Mouse (Mus musculus): ENCODE measurements at regions not wholly inside any gene's neighbourhood (a gene's known extent, or its start where the extent isn't known, plus 50 kb on each side); places are given as distances from the start of the nearest gene placed in this dataset.

GRCm38 (mm10) chr16:93380717-93381671, 222.9 kb downstream of the Setd4 start:
- Histone ChIP-seq H3K9me3 (no peaks in the 10 kb centered on the region), H3K4me3 (no peak overlapping the region), H3K27ac (peak overlapping the region; percentile 79), H3K4me1 (peaks cover 26% of the 10 kb centered on the region), H3K4me2 (no peak overlapping the region), H3K9ac (0 out of 2 replicates have a peak overlapping the region, but pooled peaks have one; percentile 11), H3K27me3 (peaks cover 4% of the 10 kb centered on the region), H3K36me3 (no peaks in the 10 kb centered on the region)
- ATAC-seq (ENCODE audit: insufficient number of reproducible peaks, insufficient read depth, low FRiP score, low TSS enrichment, low read depth), result no peak
- 52% methylated on average over 13 of the region's 13 CpGs for WGBS

- Histone ChIP-seq H3K9ac (no peak overlapping the region), H3K4me2 (no peak overlapping the region), H3K9me3 (no peaks in the 10 kb centered on the region), H3K4me1 (peaks cover 26% of the 10 kb centered on the region), H3K4me3 (no peak overlapping the region), H3K27ac (no peak overlapping the region), H3K27me3 (no peaks in the 10 kb centered on the region; the same call in 1 of the 2 replicates), H3K36me3 (no peaks in the 10 kb centered on the region)
- ATAC-seq (ENCODE audit: insufficient number of reproducible peaks, insufficient read depth, low FRiP score, low TSS enrichment, low read depth), result no peak
- WGBS, result 58% methylated on average over 4 of the region's 4 CpGs
Measured at GRCm38 (mm10) chr16:93380117-93380516, 223.7 kb downstream of the Setd4 start.

GRCm38 (mm10) chr16:93379611-93380010, 224.3 kb downstream of the Setd4 start:
- H3K27ac ChIP-seq, result no peak overlapping the region
- no peak overlapping the region for H3K4me3 ChIP-seq
- H3K36me3 ChIP-seq, result no peaks in the 10 kb centered on the region
- H3K4me1 ChIP-seq, result peaks cover 26% of the 10 kb centered on the region
- WGBS, result 53% methylated on average over 6 of the region's 6 CpGs
- no peak for ATAC-seq (ENCODE audit: insufficient number of reproducible peaks, insufficient read depth, low FRiP score, low TSS enrichment, low read depth)
- H3K27me3 ChIP-seq, result no peaks in the 10 kb centered on the region; the same call in 1 of the 2 replicates
- H3K4me2 ChIP-seq, result no peak overlapping the region
- no peak overlapping the region for H3K9ac ChIP-seq
- no peaks in the 10 kb centered on the region for H3K9me3 ChIP-seq

- Histone ChIP-seq H3K4me3 (no peak overlapping the region), H3K36me3 (no peaks in the 10 kb centered on the region), H3K4me1 (peaks cover 11% of the 10 kb centered on the region), H3K4me2 (no peak overlapping the region), H3K9ac (no peak overlapping the region), H3K27me3 (0 out of 2 replicates have a peak, but pooled peaks cover 4% of the 10 kb centered on the region), H3K27ac (no peak overlapping the region), H3K9me3 (no peaks in the 10 kb centered on the region)
- ATAC-seq (ENCODE audit: insufficient number of reproducible peaks, insufficient read depth, low FRiP score, low TSS enrichment, low read depth), result no peak
- WGBS, result 80% methylated on average over 6 of the region's 6 CpGs
Measured at GRCm38 (mm10) chr16:93374669-93375068, 229.2 kb downstream of the Setd4 start.

DNA sequence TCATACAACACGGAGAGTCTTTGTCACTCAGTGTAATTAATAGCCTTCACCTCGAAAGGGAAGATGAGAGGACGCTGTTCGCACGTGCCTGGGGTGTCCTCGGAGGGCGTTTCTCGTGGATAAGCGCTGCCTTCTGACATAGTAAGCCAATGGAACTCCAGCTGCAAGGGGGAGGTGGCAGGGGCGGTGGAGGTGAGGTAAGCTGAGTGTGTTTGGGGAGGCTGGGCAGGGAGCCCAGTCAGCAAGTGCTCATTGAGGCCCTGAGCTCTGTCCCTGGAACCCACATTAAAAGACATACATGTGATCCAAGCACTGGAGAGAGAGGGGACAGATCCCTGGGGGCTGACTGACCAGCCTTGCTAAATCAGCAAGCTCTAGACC, 234.1 kb downstream of the Setd4 start:
- peak overlapping the region; percentile 38 for H3K4me2 ChIP-seq
- H3K27me3 ChIP-seq, result peaks cover 8% of the 10 kb centered on the region; the same call in 1 of the 2 replicates
- no peak overlapping the region for H3K4me3 ChIP-seq
- H3K27ac ChIP-seq, result peak overlapping the region; percentile 81
- peaks cover 32% of the 10 kb centered on the region for H3K4me1 ChIP-seq
- H3K36me3 ChIP-seq, result no peaks in the 10 kb centered on the region
- no peak overlapping the region for H3K9ac ChIP-seq
- 0 out of 2 replicates have a peak, but pooled peaks have one; percentile 60 for ATAC-seq (ENCODE audit: insufficient number of reproducible peaks, insufficient read depth, low FRiP score, low TSS enrichment, low read depth)
- H3K9me3 ChIP-seq, result no peaks in the 10 kb centered on the region
- 44% methylated on average over 10 of the region's 10 CpGs for WGBS

DNA sequence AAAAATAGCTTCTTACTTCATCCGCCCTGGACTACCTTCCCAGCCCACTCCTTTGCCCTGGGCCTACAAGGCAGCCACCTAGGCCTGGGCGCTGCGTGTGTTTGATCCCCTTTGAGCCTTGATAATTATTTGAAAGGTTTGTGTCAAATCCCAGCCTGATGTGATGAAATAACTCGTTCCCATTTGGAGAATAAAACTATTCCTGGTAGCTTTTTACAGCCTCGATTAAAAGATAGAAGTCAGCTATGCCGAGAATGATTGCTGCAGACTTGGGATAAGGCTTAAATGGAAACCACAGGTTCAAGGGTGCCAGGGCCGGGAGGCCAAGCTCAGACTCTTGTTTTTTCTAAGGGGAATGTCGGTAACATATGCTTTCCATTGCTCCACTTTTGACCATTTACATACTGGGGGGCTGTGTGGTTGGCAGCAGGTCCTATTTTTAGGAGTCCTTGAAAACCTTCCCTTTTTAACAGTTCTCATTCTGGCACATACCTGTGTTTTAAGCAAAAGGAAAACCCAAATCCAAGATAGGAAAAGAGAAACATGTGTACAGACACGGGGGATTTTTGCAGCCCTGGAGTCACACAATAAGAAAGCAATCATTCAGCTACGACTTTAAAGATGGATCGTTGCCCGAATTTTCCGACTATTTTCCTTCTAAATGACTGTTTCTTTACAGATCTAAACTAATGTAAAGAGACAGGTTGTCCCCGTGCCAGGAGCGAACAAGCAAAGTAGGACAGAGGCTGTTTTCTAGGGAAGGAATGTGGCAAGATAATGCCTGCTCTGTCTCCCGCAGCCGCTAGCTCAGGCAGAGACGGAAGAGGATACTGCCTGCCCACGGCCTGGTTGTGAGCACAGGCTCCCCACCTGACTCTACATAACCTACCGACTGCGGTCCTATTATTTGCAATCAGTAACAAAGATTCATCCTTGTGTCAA, 234.8 kb downstream of the Setd4 start:
- no peaks in the 10 kb centered on the region for H3K36me3 ChIP-seq
- no peak overlapping the region for H3K9ac ChIP-seq
- ATAC-seq (ENCODE audit: insufficient number of reproducible peaks, insufficient read depth, low FRiP score, low TSS enrichment, low read depth), result 0 out of 2 replicates have a peak, but pooled peaks have one; percentile 71
- peak overlapping the region; percentile 81 for H3K27ac ChIP-seq
- peak overlapping the region; percentile 38 for H3K4me2 ChIP-seq
- H3K9me3 ChIP-seq, result no peaks in the 10 kb centered on the region
- H3K27me3 ChIP-seq, result peaks cover 8% of the 10 kb centered on the region; the same call in 1 of the 2 replicates
- H3K4me1 ChIP-seq, result peaks cover 32% of the 10 kb centered on the region
- WGBS, result 22% methylated on average over 21 of the region's 21 CpGs
- H3K4me3 ChIP-seq, result no peak overlapping the region

DNA sequence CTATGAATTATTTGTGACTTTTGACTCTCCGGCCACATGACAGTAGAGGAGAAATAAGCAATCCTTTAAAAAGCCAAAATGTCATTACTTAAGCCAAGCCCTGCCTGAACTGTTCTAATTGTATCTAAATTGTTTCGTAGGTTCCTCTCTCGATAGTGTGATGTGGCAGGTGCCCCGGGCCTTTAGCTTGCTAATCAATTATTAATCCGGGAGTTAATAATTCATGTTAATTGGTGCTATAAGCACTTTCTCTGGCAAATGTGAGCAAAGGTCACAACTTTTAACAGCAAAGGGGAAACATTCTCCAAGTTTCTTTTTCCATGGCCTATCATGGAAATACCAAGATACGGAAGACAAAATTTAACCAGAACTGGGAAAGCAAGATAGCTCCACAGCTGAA, 235.9 kb downstream of the Setd4 start:
- Histone ChIP-seq H3K9ac (no peak overlapping the region), H3K9me3 (no peaks in the 10 kb centered on the region), H3K27me3 (peaks cover 8% of the 10 kb centered on the region; the same call in 1 of the 2 replicates), H3K4me3 (no peak overlapping the region), H3K27ac (peak overlapping the region; percentile 81), H3K4me2 (no peak overlapping the region), H3K4me1 (peaks cover 32% of the 10 kb centered on the region), H3K36me3 (no peaks in the 10 kb centered on the region)
- ATAC-seq (ENCODE audit: insufficient number of reproducible peaks, insufficient read depth, low FRiP score, low TSS enrichment, low read depth), result no peak
- 87% methylated on average over 6 of the region's 6 CpGs for WGBS

DNA sequence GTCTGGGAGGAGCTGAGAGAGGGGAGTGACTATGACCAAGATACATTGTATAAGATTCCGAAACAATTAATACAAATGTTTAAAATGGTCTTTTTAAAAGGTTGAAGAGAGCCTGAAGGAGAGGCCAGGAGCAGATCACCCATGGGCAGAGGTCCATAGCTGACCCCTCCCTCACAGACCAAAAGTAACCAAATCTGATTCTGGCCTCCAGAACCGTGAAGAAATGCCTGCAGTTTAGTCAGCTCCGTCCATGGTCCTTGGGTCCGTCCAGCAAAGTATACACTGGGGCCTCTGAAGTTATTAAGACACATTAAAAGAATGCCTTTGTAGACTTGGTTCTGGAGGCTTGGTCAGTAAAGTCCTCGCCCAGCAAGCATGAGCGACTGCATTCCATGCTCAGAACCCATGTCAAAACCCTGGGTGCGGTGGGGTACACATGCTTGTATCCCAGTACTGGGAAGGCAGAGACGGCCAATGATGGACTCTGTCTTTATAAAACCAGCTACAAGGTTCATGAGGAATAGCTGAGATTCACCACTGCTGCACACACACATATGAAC, 236.5 kb downstream of the Setd4 start:
- WGBS, result 91% methylated on average over 8 of the region's 8 CpGs
- peak overlapping the region; percentile 39; the same call in 1 of the 2 replicates for H3K27ac ChIP-seq
- H3K9me3 ChIP-seq, result no peaks in the 10 kb centered on the region
- H3K9ac ChIP-seq, result no peak overlapping the region
- H3K4me2 ChIP-seq, result no peak overlapping the region
- H3K4me3 ChIP-seq, result no peak overlapping the region
- peaks cover 32% of the 10 kb centered on the region for H3K4me1 ChIP-seq
- ATAC-seq (ENCODE audit: insufficient number of reproducible peaks, insufficient read depth, low FRiP score, low TSS enrichment, low read depth), result no peak
- H3K36me3 ChIP-seq, result no peaks in the 10 kb centered on the region
- peaks cover 8% of the 10 kb centered on the region; the same call in 1 of the 2 replicates for H3K27me3 ChIP-seq

DNA sequence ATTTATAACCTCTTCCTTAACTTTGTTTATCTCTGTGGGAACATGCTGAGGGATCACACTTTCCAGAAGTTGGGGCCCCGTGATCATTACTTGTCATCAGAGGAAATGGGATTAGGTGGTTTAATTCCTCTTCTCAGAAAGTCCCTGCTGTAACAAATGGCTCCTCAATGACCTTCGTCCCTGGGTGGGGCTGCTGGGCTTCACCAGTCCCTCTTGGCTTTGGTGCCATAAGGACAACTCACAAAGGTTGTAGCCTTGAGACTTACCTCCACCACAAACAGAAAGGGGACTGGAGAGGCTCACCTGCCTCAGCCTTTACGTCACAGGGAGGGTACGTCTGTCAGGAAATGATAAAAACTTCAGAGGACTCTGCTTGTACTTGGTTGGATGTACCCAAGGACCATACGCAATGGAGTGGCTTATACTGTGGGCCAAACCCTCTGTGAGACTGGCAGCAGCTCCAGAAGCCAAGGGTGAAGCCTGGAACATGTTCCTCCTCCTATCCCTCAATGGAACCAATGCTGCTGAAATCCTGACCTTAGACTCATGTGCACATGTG, 237.4 kb downstream of the Setd4 start:
- Histone ChIP-seq H3K4me3 (no peak overlapping the region), H3K27me3 (peaks cover 5% of the 10 kb centered on the region; the same call in 1 of the 2 replicates), H3K4me2 (no peak overlapping the region), H3K9ac (no peak overlapping the region), H3K9me3 (no peaks in the 10 kb centered on the region), H3K4me1 (peaks cover 32% of the 10 kb centered on the region), H3K27ac (no peak overlapping the region), H3K36me3 (no peaks in the 10 kb centered on the region)
- 86% methylated on average over 5 of the region's 5 CpGs for WGBS
- no peak for ATAC-seq (ENCODE audit: insufficient number of reproducible peaks, insufficient read depth, low FRiP score, low TSS enrichment, low read depth)

GRCm38 (mm10) chr16:93365236-93365951, 238.5 kb downstream of the Setd4 start:
- 62% methylated on average over 3 of the region's 3 CpGs for WGBS
- peaks cover 32% of the 10 kb centered on the region for H3K4me1 ChIP-seq
- H3K27ac ChIP-seq, result no peak overlapping the region
- H3K36me3 ChIP-seq, result no peaks in the 10 kb centered on the region
- no peak overlapping the region for H3K4me2 ChIP-seq
- H3K4me3 ChIP-seq, result no peak overlapping the region
- H3K9me3 ChIP-seq, result no peaks in the 10 kb centered on the region
- ATAC-seq (ENCODE audit: insufficient number of reproducible peaks, insufficient read depth, low FRiP score, low TSS enrichment, low read depth), result no peak
- H3K9ac ChIP-seq, result no peak overlapping the region
- H3K27me3 ChIP-seq, result peaks cover 3% of the 10 kb centered on the region; the same call in 1 of the 2 replicates
